Mouse (Mus musculus) megakaryocyte, embryonic 14.5 days (primary cell): Measurements from ENCODE around the gene 2810459M11Rik. TPM values are rescaled to one million over a fixed set of nuclear protein-coding genes. Genes with fewer than 3 reads are reported as not detected.

Experiments
- H3K27me3 ChIP-seq: replicated peaks from 2 replicates; pipeline ENCODE3; 2012; ENCODE audit warnings: inconsistent platforms
- H3K36me3 ChIP-seq: replicated peaks from 2 replicates; pipeline ENCODE3; 2012; ENCODE audit warnings: low read length, inconsistent platforms, mixed read lengths
- H3K4me1 ChIP-seq: 2 replicates; pipeline ENCODE4 v1.6.1; 2012; ENCODE audit warnings: inconsistent platforms
- H3K4me3 ChIP-seq: replicated peaks from 2 replicates; pipeline ENCODE3; 2012; ENCODE audit warnings: moderate library complexity, mild to moderate bottlenecking, inconsistent platforms
- H3K9me3 ChIP-seq: 2 replicates; pipeline ENCODE4 v1.6.1; 2012; ENCODE audit warnings: inconsistent platforms
- FLI1 ChIP-seq: IDR thresholded peaks from 2 replicates; pipeline ENCODE4 v1.6.1; 2012; ENCODE audit warnings: low read length, inconsistent platforms, mixed read lengths
- GATA1 ChIP-seq: IDR thresholded peaks from 3 replicates; pipeline ENCODE4 v1.6.1; 2012; ENCODE audit warnings: mixed read lengths, low read length, inconsistent platforms, borderline replicate concordance
- polyA plus RNA-seq: library from polyadenylated mRNA; stranded (reverse); fragments of >175 nt; gene quantifications from 2 replicates; pipeline ENCODE4 v1.2.3, GENCODE M21; 2012; ENCODE audit warnings: low replicate concordance; ENCODE audit not compliant: insufficient read depth

The 2810459M11Rik gene
- polyA plus RNA-seq, 1 experiment: not detected

GRCm38 (mm10) chr1:86105054-86105453 is 59.4 kb downstream of the 2810459M11Rik start:
- H3K4me1 ChIP-seq: peaks cover 18% of the 10 kb centered on the region
- no peak overlapping the region for H3K4me3 ChIP-seq
- H3K27me3 ChIP-seq: no peaks in the 10 kb centered on the region
- peaks cover 70% of the 10 kb centered on the region for H3K36me3 ChIP-seq
- TF ChIP-seq FLI1: no peak
- TF ChIP-seq GATA1: no peak
- H3K9me3 ChIP-seq: no peaks in the 10 kb centered on the region

Other genes starting within 250 kb of the 2810459M11Rik start
- gene Itm2c, start 151.6 kb upstream of the 2810459M11Rik start, polyA plus RNA-seq: 10.0 and 50.2 TPM in 2 replicates
- not detected in 2 replicates for gene 4933407L21Rik, start 117.4 kb upstream of the 2810459M11Rik start, polyA plus RNA-seq
- not detected in 2 replicates for gene Gpr55, start 84.9 kb upstream of the 2810459M11Rik start, polyA plus RNA-seq
- gene Spata3, start 29.0 kb upstream of the 2810459M11Rik start, polyA plus RNA-seq: not detected in 2 replicates
- gene Psmd1, start 18.5 kb downstream of the 2810459M11Rik start, polyA plus RNA-seq: 2.0 and 18.9 TPM in 2 replicates
- gene Htr2b, start 66.1 kb downstream of the 2810459M11Rik start, polyA plus RNA-seq: not detected in 2 replicates
- 3.3 and 3.4 TPM in 2 replicates for gene Gm21972, start 87.8 kb downstream of the 2810459M11Rik start, polyA plus RNA-seq
- 1.1 TPM in 1 of 2 replicates, not detected in the other for gene Armc9, start 108.9 kb downstream of the 2810459M11Rik start, polyA plus RNA-seq